ENCODE assay signal across 8 mouse cellular contexts in the genomic region with DNA sequence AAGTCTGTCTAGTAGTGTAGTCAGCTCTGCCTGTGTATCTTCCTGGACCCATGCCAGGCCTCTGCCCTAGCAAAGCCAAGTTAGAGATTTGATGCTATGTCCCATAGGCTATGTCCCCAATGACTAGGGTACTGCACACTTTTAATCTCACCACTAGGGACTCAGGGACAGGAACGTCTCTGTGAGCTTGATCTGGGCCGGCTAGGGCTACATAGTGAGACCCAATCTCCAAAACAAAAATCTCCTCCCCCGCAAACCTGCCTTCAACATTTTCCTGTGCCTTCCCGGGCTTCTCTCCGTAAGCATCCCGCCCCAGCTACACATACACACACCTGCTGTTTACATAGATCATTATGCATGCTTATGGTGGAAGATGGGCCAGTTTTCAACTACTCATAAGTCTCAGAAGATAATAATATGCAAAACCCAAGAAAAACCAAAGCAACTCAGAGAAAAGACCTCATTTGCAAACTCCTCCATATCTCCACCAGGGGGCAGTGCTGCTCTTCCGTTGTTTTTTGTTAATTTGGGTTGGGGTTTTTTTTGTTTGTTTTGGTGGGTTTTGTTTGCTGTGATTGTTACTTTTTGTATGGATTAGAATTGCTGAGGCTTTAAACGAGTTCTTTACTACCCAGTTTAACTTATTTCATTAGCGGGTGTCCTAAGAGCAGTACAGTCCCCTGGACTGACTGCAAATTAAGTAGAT. TPM values are rescaled to one million over a fixed set of nuclear protein-coding genes. Genes with fewer than 3 reads are reported as not detected.
DNase-seq lines count a peak whose midpoint lies in the region; ATAC-seq lines count a peak whose summit lies in the region.

No protein-coding gene starts in this region.

- no peak for DNase-seq in frontal cortex, postnatal 10 days (ENCODE audit: low spot score in 2 of 2)
- DNase-seq in midbrain, embryonic 11.5 days (ENCODE audit: low spot score, missing footprints) = peak; percentile 88
- DNase-seq in midbrain, embryonic 10.5 days (ENCODE audit: low spot score) = no peak
- peak; percentile 36 for DNase-seq in embryo, embryonic 9.5 days (ENCODE audit: extremely low spot score)
- peak; percentile 64 for DNase-seq in limb, embryonic 11.5 days (ENCODE audit: low spot score)
- DNase-seq in gastrocnemius, adult 8-10 months (ENCODE audit: low spot score in 2 of 2) = no peak
- no peak for DNase-seq in layer of hippocampus, postnatal 36 days

- WGBS in midbrain, embryonic 11.5 days = 27% methylated on average over 9 of the region's 9 CpGs
- whole genome bisulfite sequencing in midbrain, embryonic 10.5 days = 27% methylated on average over 9 of the region's 9 CpGs
- 26% methylated on average over 9 of the region's 9 CpGs for WGBS in limb, embryonic 11.5 days

- H3K4me1 ChIP-seq in midbrain, embryonic 11.5 days (ENCODE audit: control insufficient read depth, insufficient read depth, low read length) = no peaks in the 10 kb centered on the region
- H3K4me1 ChIP-seq in midbrain, embryonic 10.5 days = peaks cover 27% of the 10 kb centered on the region
- peaks cover 7% of the 10 kb centered on the region for H3K4me1 ChIP-seq in limb, embryonic 11.5 days (ENCODE audit: control insufficient read depth, insufficient read depth, low read length)

- peak; percentile 41; the same call in 1 of the 2 replicates for ATAC-seq in frontal cortex, adult (ENCODE audit: low TSS enrichment)
- ATAC-seq in midbrain, embryonic 11.5 days (ENCODE audit: low FRiP score) = peak; percentile 46; the same call in 1 of the 2 replicates
- no peak for ATAC-seq in limb, embryonic 11.5 days (ENCODE audit: insufficient number of reproducible peaks, low FRiP score, low TSS enrichment, low read depth)

- H3K4me2 ChIP-seq in midbrain, embryonic 11.5 days = no peak overlapping the region
- no peak overlapping the region for H3K4me2 ChIP-seq in limb, embryonic 11.5 days (ENCODE audit: low read depth, severe bottlenecking)

- no peaks in the 10 kb centered on the region for H3K9me3 ChIP-seq in midbrain, embryonic 11.5 days (ENCODE audit: control insufficient read depth, low read length)
- no peaks in the 10 kb centered on the region for H3K9me3 ChIP-seq in midbrain, embryonic 10.5 days (replicated peaks)
- H3K9me3 ChIP-seq in limb, embryonic 11.5 days (ENCODE audit: control insufficient read depth, low read length) = no peaks in the 10 kb centered on the region

- no peak overlapping the region for H3K9ac ChIP-seq in midbrain, embryonic 11.5 days (ENCODE audit: low read length)
- H3K9ac ChIP-seq in limb, embryonic 11.5 days (ENCODE audit: low read length) = no peak overlapping the region

- H3K27ac ChIP-seq in midbrain, embryonic 11.5 days (ENCODE audit: low read depth, low read length) = no peak overlapping the region
- no peak overlapping the region for H3K27ac ChIP-seq in midbrain, embryonic 10.5 days (replicated peaks)
- H3K27ac ChIP-seq in limb, embryonic 11.5 days (replicated peaks; ENCODE audit: low read depth, low read length) = no peak overlapping the region

- H3K36me3 ChIP-seq in midbrain, embryonic 11.5 days (ENCODE audit: control insufficient read depth, insufficient read depth, low read length) = no peaks in the 10 kb centered on the region
- H3K36me3 ChIP-seq in midbrain, embryonic 10.5 days = peaks cover 5% of the 10 kb centered on the region; the same call in 1 of the 2 replicates
- no peaks in the 10 kb centered on the region; the same call in 1 of the 2 replicates for H3K36me3 ChIP-seq in limb, embryonic 11.5 days (ENCODE audit: control insufficient read depth, insufficient read depth, low read length)

- H3K4me3 ChIP-seq in midbrain, embryonic 11.5 days (ENCODE audit: low read depth, low read length) = no peak overlapping the region
- H3K4me3 ChIP-seq in midbrain, embryonic 10.5 days = no peak overlapping the region
- no peak overlapping the region for H3K4me3 ChIP-seq in limb, embryonic 11.5 days (ENCODE audit: low read depth, low read length)

- H3K27me3 ChIP-seq in midbrain, embryonic 11.5 days (ENCODE audit: control insufficient read depth, insufficient read depth, low read length) = no peaks in the 10 kb centered on the region
- H3K27me3 ChIP-seq in midbrain, embryonic 10.5 days (ENCODE audit: low read depth, poor library complexity, severe bottlenecking) = peaks cover 6% of the 10 kb centered on the region; the same call in 1 of the 2 replicates
- H3K27me3 ChIP-seq in limb, embryonic 11.5 days (ENCODE audit: control insufficient read depth, insufficient read depth, low read length) = no peaks in the 10 kb centered on the region

RNA-seq across cellular contexts. Expression of a gene that starts 54.7 kb away (rescaled TPM):
- polyA plus RNA-seq in midbrain, embryonic 11.5 days (2014; fragmentation: Nextera tagmentation; extraction: Ambion mirVana) = 133 and 141 TPM in 2 replicates
- polyA plus RNA-seq in midbrain, embryonic 10.5 days (2016; fragmentation: Nextera tagmentation; extraction: Ambion mirVana) = 93.2 and 110 TPM in 2 replicates
- polyA plus RNA-seq in limb, embryonic 11.5 days (2014; fragmentation: Nextera tagmentation; extraction: Ambion mirVana) = 92.2 and 98.7 TPM in 2 replicates
- total RNA-seq in gastrocnemius, adult 8-10 months (2022) = 10 to 100 TPM in 2 of 4 experiments, 1 to 10 TPM in 2; 8.1 to 15.5 (median 10.3) TPM
- total RNA-seq in layer of hippocampus, postnatal 36 days (2021) = 100 to 1,000 TPM; 135 to 140 TPM

RNA-seq across cellular contexts. Expression of a gene that starts 55.0 kb away (rescaled TPM):
- 332 and 364 TPM in 2 replicates for polyA plus RNA-seq in midbrain, embryonic 11.5 days (2014; fragmentation: Nextera tagmentation; extraction: Ambion mirVana)
- 339 and 378 TPM in 2 replicates for polyA plus RNA-seq in midbrain, embryonic 10.5 days (2016; fragmentation: Nextera tagmentation; extraction: Ambion mirVana)
- 459 and 468 TPM in 2 replicates for polyA plus RNA-seq in limb, embryonic 11.5 days (2014; fragmentation: Nextera tagmentation; extraction: Ambion mirVana)
- total RNA-seq in gastrocnemius, adult 8-10 months (2022) = 10 to 100 TPM; 30.6 to 84.1 (median 36.1) TPM
- 10 to 100 TPM; 52.2 to 54.5 TPM for total RNA-seq in layer of hippocampus, postnatal 36 days (2021)

Comparison
In these comparisons a context has a peak if more than half of its experiments do, and no peak if none do; other contexts are left out.
1. DNase-seq: peak in midbrain, embryonic 11.5 days (single experiment), embryo, embryonic 9.5 days (single experiment) and limb, embryonic 11.5 days (single experiment); none in frontal cortex, postnatal 10 days (0 of 2), midbrain, embryonic 10.5 days (single experiment), gastrocnemius, adult 8-10 months (0 of 2) and layer of hippocampus, postnatal 36 days (0 of 2).